Mouse (Mus musculus) midbrain, postnatal 0 days (tissue): Measurements from ENCODE around the gene Ifitm1. TPM values are rescaled to one million over a fixed set of nuclear protein-coding genes. Genes with fewer than 3 reads are reported as not detected.

Source experiments
- ATAC-seq: fragments of 200-750 bp; cut with Nextera tagmentation; 2 replicates; pipeline ENCODE4 v1.8.0; 2017; ENCODE audit warnings: moderate number of reproducible peaks, mild to moderate bottlenecking, moderate TSS enrichment, moderate library complexity; ENCODE audit not compliant: low FRiP score
- DNase-seq: peaks from one replicate; pipeline ENCODE4 v3.0.0-alpha.2; 2015; ENCODE audit warnings: low spot score
- H3K27ac ChIP-seq: fragments of 300-500 bp; sonication (generic); 2 replicates; pipeline ENCODE4 v1.5.1; 2014; ENCODE audit warnings: low read depth, mild to moderate bottlenecking, low read length, mixed read lengths
- H3K27me3 ChIP-seq: fragments of 300-500 bp; sonication (generic); 2 replicates; pipeline ENCODE4 v1.6.1; 2014; ENCODE audit warnings: low read length, control low read depth, mixed read lengths; ENCODE audit not compliant: insufficient read depth
- H3K36me3 ChIP-seq: fragments of 300-500 bp; sonication (generic); 2 replicates; pipeline ENCODE4 v1.6.1; 2014; ENCODE audit warnings: low read length, control low read depth, mixed read lengths; ENCODE audit not compliant: insufficient read depth
- H3K4me1 ChIP-seq: fragments of 300-500 bp; sonication (generic); 2 replicates; pipeline ENCODE4 v1.6.1; 2014; ENCODE audit warnings: mild to moderate bottlenecking, control low read depth, antibody characterized with exemption, low read length, mixed read lengths; ENCODE audit not compliant: insufficient read depth
- H3K4me2 ChIP-seq: fragments of 300-500 bp; sonication (generic); 2 replicates; pipeline ENCODE4 v1.6.1; 2014; ENCODE audit warnings: low read depth, mild to moderate bottlenecking, low read length, mixed read lengths; ENCODE audit not compliant: poor library complexity, severe bottlenecking
- H3K4me3 ChIP-seq: fragments of 300-500 bp; sonication (generic); 2 replicates; pipeline ENCODE4 v1.5.1; 2014; ENCODE audit warnings: low read depth, mild to moderate bottlenecking, low read length, moderate library complexity
- H3K9ac ChIP-seq: fragments of 300-500 bp; sonication (generic); replicated peaks from 2 replicates; pipeline ENCODE4 v1.6.1; 2014; ENCODE audit warnings: mild to moderate bottlenecking, low read length, moderate library complexity, mixed read lengths; ENCODE audit not compliant: poor library complexity, severe bottlenecking
- H3K9me3 ChIP-seq: fragments of 300-500 bp; sonication (generic); 2 replicates; pipeline ENCODE4 v1.6.1; 2016; ENCODE audit warnings: low read length, control low read depth
- CTCF ChIP-seq: IDR thresholded peaks from 2 replicates; pipeline ENCODE4 v1.5.1; 2016; ENCODE audit warnings: antibody characterized with exemption, mild to moderate bottlenecking
- WGBS: fragments of 180-500 bp; shearing (Covaris S2); extraction: QIAGEN DNeasy Blood & Tissue Kit; methylation state at CpG from one replicate; pipeline ENCODE4 v1.1.7; 2014; 5-methylcytosine and 5-hydroxymethylcytosine counted together
- polyA plus RNA-seq: library from polyadenylated mRNA; unstranded; fragments of >200 nt; fragmentation: Nextera tagmentation; extraction: Ambion mirVana; gene quantifications from 2 replicates; pipeline ENCODE4 v1.2.1, GENCODE M21; 2015
- total RNA-seq: library from RNA; depleted of rRNA; stranded (reverse); fragments of >200 nt; gene quantifications from 2 replicates; pipeline ENCODE4 v1.2.3, GENCODE M21; 2014

Ifitm1 gene
- total and polyA plus RNA-seq, 2 experiments from 2014 or later = 14.6 to 16.3 TPM

DNA sequence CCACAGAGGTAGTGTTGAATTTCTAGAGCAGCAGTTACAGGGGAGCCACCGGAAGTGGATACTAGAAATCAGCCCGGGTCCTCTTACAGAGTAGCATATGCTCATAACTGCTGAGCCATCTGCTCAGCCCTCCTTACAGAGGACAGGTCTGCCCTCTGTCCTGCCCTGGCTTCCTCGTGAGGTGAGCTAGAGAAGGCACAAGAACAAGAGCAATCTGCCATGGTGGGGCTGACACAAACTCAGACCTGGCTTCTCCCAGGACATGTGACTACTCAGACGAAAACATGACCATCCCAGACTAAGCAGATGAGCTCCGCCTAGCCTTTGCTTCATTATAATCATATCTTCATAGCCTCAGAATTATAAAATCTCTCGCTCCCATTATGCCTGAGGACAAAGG lies 15.3 kb upstream of the Ifitm1 start:
- DNase-seq (no peak), ATAC-seq (no peak)
- no peaks in the 10 kb centered on the region for H3K27me3 ChIP-seq
- TF ChIP-seq CTCF = no peak
- H3K9ac ChIP-seq = no peak overlapping the region
- WGBS = 78% methylated on average over 6 of the region's 6 CpGs
- no peaks in the 10 kb centered on the region for H3K36me3 ChIP-seq
- no peaks in the 10 kb centered on the region for H3K9me3 ChIP-seq
- H3K27ac ChIP-seq = no peak overlapping the region
- H3K4me3 ChIP-seq = no peak overlapping the region
- no peaks in the 10 kb centered on the region for H3K4me1 ChIP-seq
- no peak overlapping the region for H3K4me2 ChIP-seq

DNA sequence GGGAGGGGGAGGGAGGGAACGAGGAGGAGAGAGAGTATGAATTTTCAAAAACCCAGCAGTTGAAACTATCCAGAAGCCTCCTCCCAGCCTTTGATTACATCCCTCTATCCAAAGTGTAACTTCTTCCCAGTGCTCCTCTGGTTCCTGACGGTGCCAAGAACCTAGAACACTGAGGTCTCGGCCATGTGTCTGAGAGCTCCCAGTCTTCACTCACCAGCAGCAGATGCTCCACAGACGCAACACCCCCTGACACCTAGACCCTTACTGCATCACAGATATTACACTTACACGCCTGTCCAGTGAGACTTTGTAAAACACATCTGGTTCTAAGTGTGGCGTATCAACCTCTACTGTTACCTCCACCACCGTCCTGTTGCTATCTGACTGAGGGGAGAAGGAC lies 14.6 kb upstream of the Ifitm1 start:
- Histone ChIP-seq H3K9me3 (no peaks in the 10 kb centered on the region), H3K36me3 (no peaks in the 10 kb centered on the region), H3K4me3 (no peak overlapping the region), H3K4me2 (no peak overlapping the region), H3K4me1 (no peaks in the 10 kb centered on the region), H3K27ac (no peak overlapping the region), H3K27me3 (no peaks in the 10 kb centered on the region), H3K9ac (no peak overlapping the region)
- DNase-seq (no peak), ATAC-seq (no peak)
- TF ChIP-seq CTCF = no peak
- WGBS = 87% methylated on average over 7 of the region's 7 CpGs

DNA sequence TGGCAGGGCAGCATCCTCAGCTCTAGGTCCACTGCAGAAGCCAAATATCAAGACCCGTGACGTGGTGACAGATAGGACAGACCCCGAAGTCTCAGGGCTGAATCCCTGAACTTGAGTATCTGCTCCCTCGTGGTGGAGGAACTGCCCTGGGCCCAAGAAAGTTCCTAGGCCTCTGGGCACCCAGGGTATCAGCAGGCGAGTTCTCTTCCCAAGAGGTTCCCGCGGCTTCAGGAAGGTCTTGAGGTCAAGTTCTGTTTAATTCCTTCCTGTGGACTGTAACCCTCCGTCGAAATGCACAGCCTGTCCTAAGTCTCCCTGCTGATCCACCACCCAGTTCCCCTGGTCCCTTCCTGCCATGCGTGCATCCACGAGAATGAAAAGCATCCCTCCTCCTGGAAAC lies 13.9 kb upstream of the Ifitm1 start:
- Histone ChIP-seq H3K9ac (no peak overlapping the region), H3K27me3 (no peaks in the 10 kb centered on the region), H3K4me3 (no peak overlapping the region), H3K27ac (no peak overlapping the region), H3K4me2 (no peak overlapping the region), H3K9me3 (no peaks in the 10 kb centered on the region), H3K4me1 (no peaks in the 10 kb centered on the region), H3K36me3 (no peaks in the 10 kb centered on the region)
- no peak for TF ChIP-seq CTCF
- WGBS = 84% methylated on average over 11 of the region's 11 CpGs
- ATAC-seq (no peak), DNase-seq (no peak)

DNA sequence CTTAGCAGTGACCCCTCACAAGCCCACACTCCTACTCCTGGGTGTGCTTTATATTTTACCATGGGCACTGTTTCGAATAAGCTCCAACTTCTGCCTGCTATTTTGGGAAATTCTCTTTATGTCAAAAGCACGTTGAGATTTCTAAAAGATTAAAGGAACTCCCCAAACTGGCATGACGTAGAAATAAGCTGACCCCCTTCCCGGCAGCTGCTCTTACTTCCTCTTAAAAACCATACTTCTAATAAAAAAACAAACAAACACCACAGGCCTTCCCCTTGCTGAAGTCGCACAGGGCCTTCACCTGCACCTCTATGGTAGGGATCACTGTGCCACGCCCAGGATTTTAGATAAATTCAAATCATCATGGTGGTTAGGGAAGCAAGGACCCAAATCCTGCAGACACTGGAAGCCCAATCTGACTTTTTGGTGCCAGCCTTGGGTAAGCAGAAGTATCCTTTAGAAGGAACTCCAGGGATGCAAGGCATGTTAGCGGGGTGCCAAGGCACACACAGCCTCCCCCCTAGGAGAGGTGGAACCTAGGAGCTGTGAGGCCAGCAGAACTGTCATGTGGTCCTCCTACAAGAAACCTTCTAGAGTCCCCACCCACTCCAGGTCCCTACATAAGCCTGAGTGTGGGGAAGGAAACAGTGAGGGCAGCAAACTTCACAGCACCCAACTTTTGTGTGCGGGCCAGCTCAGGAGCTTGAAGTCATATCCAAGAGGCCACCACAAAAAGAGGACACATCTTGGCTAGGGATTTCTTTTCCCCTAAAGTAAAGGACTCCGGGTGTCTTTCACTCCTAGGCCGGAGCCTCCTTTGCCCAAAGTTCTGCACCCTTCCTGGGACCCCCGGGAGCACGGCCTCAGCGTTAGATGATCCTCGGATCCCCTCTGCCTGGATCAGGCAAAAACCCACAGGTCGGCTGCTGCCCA lies 13.0 kb upstream of the Ifitm1 start:
- H3K4me2 ChIP-seq = peak overlapping the region; percentile 46
- peak overlapping the region; percentile 31; the same call in 1 of the 2 replicates for H3K4me3 ChIP-seq
- no peaks in the 10 kb centered on the region for H3K27me3 ChIP-seq
- H3K36me3 ChIP-seq = no peaks in the 10 kb centered on the region
- no peak for TF ChIP-seq CTCF
- ATAC-seq (no peak), DNase-seq (no peak)
- H3K27ac ChIP-seq = no peak overlapping the region
- H3K9ac ChIP-seq = no peak overlapping the region
- WGBS = 62% methylated on average over 15 of the region's 15 CpGs
- no peaks in the 10 kb centered on the region for H3K9me3 ChIP-seq
- H3K4me1 ChIP-seq = no peaks in the 10 kb centered on the region

DNA sequence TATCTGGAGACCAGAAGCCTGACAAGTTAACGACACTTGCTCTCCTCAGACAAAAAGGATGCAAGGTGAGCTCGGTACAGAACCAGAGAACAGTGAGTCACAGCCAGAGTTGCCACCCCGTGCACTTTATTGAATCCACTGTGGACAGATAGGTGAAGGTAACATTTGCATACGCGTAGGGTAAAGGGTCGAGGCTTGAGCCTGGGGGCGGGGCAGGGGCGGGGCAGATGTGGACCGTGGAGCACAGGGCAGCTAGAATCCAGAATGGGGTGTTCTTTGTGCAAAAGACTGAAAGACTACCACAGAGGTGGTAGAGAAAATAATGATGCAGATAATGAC lies 12.3 kb upstream of the Ifitm1 start:
- WGBS = 11% methylated on average over 9 of the region's 9 CpGs
- Histone ChIP-seq H3K9ac (no peak overlapping the region), H3K4me1 (no peaks in the 10 kb centered on the region), H3K4me2 (peak overlapping the region; percentile 46), H3K27me3 (no peaks in the 10 kb centered on the region), H3K4me3 (peak overlapping the region; percentile 31), H3K36me3 (no peaks in the 10 kb centered on the region), H3K27ac (no peak overlapping the region), H3K9me3 (no peaks in the 10 kb centered on the region)
- no peak for TF ChIP-seq CTCF
- DNase-seq (no peak), ATAC-seq (no peak)

DNA sequence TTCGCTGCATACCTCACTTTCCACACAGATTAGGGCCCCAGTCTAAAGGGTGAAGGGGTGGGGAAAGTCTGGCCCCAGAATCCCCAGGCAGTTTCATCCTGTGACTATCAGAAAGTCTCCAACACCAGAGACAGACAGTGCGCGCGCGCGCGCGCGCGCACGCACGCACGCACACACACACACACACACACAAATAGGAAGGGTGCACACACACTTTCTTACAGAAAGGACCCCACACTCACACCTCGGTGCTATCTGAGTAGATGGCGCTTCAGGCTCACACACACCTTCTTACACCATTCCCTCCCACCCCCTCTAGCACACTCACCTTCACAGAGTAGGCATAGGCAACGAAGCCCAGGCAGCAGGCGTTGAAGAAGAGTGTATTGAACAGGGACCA lies 11.7 kb upstream of the Ifitm1 start:
- 17% methylated on average over 17 of the region's 17 CpGs for WGBS
- Histone ChIP-seq H3K9me3 (no peaks in the 10 kb centered on the region), H3K27me3 (no peaks in the 10 kb centered on the region), H3K9ac (peak overlapping the region; percentile 9; the same call in 1 of the 2 replicates), H3K27ac (no peak overlapping the region), H3K4me2 (peak overlapping the region; percentile 46), H3K4me3 (peak overlapping the region; percentile 31), H3K4me1 (no peaks in the 10 kb centered on the region), H3K36me3 (no peaks in the 10 kb centered on the region)
- TF ChIP-seq CTCF = no peak
- 0 out of 2 replicates have a peak, but pooled peaks have one; percentile 27 for ATAC-seq
- DNase-seq = no peak
